Mouse (Mus musculus): Measurements from ENCODE around the gene Slc18a3.

DNA sequence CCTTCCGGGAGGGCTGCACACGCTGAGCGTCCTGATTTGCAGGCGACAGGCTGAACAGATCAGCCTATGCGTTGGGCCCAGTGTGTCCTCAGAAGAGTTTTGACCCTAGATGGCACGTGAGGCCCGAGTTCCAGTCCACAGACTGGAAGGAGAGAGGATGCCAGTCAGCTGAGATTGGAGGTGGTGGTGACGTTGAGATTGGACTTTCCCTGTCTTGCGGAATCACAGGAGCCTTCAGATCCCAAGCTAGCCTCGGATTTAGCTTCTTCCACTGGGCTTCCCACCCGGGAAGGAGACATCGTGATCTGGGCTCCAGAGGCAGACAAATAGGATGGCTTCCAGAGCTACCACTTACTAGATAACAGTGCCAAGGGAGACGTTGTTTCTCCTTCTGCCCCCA is 1.2 kb upstream of the Slc18a3 start, which contains the start of gene Chat:
- TF ChIP-seq CTCF (IDR thresholded peaks at IDR 0.05; ENCODE audit: low read depth, low read length) (no peak), POLR2A (IDR thresholded peaks at IDR 0.05; ENCODE audit: borderline replicate concordance, low read depth, low read length) (no peak)

All from bone marrow macrophage, adult 2 months (primary cell).